Mouse (Mus musculus) cerebellum, postnatal 14 days (tissue): ENCODE measurements at regions not wholly inside any gene's neighbourhood (a gene's known extent, or its start where the extent isn't known, plus 50 kb on each side); places are given as distances from the start of the nearest gene placed in this dataset.

Experiments
- DNase-seq, 2 experiments: peaks; one replicate each; pipeline ENCODE4 v3.0.0; 2021; ENCODE audit warnings: mixed read lengths in 2 of 2

DNA sequence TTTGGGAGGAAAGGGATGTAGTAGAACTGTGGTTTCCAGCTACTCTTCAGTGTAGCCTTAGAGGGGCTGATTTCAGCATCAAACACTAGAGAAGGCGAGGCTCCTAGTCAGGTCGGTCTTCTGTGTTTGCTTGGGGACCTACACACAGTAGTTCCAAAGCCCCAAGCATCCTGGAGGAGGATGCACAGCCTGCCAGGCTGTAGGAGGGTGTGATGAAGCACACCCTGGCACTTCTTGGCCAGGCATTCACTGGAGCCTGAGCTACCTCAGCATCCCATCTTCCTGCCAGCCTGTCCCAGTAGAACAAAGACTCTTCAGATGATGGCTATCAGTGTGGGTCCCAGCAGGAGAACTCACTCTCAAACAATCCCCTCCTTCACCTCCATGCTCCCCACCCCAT lies 233.4 kb upstream of the Tbx18 start:
- DNase-seq = no peak

DNA sequence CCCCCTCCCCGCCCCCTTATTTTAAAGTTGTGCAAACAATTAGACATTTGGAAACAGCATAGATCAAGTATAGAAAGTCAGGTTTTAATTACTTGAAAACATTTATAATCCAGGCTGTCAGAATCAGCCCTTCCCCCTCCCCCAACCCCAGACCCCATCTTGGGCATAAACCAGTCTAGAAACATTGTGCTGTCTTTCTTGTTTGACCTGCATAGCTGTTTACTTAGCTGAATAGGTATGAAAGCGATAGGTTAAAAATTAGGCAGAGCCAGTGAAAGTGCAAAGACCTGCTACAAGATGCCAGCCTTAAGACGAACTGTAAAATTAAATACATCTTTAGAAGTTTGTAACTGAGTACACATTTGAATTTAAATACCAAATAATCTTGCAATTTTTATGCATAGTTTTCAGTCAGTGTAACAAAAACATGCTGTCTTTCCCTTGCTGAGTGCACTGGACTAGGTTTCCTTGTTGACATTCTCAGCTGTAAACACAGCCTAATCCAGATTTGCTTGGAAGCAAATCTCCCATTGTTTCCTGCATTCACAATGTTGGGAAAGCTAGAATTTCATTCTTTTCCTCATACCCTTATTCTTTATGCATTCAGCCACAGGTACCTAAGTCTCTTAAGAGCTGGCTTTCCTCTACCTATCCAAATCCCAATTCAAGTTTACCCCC lies 234.2 kb upstream of the Tbx18 start:
- DNase-seq = no peak

DNA sequence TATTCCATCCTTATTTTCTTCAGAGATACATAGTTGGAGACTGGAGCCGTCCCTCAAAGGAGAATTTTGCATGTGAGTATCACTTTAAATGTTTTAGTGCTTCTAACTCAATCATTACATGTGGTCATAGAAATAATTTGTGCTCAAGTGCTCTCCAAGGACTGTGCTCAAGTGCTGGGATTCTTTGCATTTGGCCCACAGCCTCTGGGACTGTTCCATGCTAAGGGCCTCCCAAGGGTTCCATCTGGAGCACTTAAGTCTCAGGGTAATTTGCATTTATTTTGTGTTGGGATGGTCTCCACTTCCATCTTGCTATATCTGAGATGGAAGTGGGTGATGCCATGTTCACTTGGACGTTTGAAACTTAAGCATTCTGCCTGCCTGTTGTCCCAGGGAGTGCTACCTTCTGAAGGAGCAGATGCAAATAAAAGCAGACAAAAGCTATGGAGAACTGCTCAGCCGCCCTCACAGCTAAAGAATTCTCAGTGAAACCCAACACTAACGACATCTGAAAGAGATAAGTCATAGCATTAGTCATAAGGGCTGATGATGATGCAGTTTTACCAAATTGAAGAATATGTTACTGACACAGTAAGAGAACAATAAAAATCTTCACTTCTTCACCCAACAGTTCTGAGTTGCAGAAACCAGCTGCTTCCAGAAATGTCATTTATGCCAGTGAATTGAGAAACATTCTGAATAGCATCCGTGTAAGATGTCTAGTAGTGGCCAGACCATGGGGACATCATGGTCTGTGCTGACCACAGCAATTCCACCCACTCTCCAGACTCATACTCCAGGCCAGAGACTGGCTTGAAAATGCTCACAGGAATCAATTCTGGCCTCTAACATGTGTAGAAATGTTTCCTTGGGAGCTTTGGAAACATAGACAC lies 237.4 kb upstream of the Tbx18 start:
- no peak for DNase-seq

DNA sequence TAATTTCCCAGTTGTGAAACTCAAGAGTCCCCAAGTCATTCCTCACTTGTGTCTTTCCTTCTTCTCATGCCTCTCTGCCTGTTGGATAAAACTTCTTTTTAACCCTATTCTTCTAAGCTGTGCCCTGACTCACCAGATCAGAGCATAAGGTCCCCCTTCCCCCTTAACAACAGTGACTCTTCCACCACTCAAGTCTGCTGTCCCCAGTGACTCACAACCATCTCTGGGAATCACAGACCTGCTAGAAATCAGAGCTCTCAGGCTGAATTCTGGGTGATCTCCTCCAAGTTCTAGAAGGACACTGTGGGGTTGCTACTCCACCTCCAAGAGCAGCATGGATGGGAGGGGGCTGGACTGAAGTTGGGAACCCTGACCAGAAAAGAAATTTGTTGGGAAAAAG lies 239.5 kb upstream of the Tbx18 start:
- no peak for DNase-seq

DNA sequence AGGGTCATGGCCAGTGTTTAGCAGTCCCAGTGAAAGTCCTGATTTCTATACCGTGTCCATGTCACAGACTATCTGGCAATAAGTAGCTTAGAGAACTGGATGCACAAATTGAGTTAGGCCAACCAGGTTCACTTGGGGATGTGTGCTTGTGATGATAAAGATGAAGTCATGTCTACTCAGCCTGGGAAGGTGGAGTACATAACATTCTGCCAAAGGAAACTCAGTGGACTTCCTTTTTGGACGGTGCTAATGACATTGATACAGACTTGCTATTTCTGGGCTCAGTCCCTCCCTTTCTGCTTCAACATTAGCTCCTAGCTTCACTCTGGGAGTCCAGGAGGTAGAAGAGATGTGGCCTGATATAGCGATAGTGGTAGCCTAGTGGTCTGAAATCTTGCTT lies 240.7 kb upstream of the Tbx18 start:
- DNase-seq = no peak

DNA sequence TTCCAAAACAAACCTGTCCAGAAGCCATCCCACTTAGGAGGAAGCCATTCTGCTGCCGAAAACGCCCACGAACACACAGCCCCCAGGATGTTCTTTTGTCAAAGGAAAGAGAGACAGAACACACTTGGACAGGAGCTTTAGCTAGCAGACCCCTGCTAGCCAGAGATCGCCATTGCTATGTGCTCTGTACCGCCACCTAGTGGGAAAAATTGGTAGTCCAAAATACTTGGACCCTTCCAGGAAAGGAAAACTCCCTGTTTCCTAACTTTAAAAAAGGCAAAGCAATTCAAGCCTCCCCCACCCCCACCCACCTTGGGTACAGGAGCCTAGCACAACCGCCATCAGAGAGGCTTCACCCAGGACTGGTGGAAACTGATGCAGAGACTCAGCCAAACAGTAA lies 242.5 kb upstream of the Tbx18 start:
- peak; percentile 7 to 31 for DNase-seq

DNA sequence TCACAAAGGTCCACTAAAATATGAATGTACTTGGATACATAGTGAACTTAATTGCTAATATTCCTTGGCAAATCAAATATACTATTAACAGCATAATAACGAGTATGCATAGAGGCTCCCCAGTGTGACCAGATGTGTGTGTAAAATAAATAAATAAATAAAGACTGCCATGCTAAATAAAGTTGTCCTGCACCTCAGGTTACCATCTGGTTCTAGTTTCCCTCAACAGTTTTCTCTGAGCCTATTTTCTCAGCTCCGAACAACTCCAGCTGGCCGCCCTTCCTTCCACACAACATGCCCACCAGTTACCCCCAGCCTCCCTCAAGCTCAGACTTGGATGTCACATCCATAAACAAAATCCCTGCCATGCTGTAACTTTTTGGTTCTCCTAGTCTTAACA lies 253.8 kb upstream of the Tbx18 start:
- DNase-seq = no peak

DNA sequence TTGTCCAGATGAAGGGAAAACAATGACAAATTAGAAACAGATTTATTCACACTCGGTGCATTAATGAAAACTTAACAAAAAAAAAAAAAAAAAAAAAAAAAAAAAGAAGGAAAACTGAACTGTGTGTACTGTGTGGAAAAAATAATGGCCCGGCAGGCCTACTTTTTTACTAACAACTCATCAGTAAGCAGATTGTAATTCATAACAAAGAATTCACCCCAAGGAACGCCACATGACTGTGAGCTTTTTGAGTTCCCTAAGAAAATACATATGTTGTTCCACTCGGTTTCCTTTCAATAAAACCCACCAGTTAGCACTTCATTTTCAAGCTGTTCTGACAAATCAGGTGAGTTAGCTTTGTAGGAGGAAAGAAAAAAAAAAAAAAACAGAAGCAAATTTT lies 254.4 kb upstream of the Tbx18 start:
- no peak for DNase-seq

DNA sequence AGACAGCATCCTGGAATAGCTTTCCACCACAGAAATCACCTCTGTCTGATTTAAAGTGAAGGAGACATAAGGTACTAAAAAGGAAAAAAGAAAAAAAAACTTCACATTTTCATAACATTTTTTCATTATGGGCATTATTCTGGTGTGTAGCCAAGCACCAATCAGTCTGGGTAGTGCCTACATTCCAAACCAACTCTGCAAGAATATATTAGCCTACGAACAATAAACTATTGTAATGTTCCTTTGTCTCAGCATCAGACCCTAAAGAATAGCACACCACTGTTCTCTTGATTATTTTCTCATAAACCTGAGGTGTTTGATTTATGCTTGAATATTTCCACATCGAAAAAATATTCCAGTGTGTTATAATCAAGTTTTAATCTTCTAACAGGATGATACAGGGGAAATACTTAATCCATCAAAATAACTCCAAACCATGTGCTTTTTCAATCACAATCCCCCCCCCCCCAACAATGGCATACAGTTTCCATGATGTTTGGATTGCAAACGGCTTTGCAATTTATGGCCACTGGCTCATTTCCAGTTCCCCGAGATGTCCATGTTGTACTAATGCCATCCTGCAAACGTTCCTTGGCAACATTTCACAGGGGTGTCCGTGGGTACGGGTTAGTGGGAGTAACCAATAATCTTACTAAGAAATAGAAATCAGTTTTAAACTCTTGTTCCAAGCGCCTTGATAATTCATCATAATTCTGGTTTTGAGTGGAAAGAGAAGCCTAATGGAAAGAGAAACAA lies 275.1 kb upstream of the Tbx18 start:
- DNase-seq = peak; percentile 24 to 51

DNA sequence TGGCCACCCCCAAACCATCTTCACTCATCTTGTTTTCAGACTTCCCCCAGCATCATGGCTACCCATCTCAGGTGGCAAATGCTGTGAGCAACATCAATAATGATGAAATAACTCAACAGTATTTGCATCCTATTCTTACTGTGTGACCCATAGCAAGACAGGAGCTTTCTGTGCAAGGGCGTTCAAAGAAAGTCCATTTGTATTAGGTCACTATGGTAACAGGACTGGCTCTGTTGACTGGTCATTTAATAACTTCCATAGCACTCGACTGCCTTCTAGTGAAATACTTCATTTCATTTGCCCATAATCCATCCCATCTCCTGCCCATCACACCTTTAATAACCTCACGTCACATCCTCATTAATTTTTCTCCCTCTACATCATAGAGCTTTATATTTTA lies 292.7 kb upstream of the Tbx18 start:
- no peak for DNase-seq

DNA sequence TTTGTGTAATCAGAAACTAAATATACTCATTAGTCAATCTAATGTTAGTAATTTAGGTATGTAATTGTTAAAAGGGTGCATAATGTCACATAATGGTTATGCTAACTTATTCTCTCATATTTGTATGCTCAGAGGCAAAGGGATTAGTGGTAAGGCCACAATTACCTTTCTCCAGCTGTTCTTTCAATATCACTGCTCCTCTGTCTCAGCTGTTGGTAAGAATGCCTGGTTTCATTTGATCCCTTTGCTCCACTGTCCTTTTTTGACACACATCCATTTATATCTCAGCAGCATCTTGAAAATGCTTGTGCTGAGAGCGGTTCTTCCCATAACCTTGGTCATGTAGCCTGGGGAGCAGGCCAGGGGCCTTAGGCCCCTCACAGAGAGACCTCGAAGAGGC lies 294.9 kb upstream of the Tbx18 start:
- no peak for DNase-seq

DNA sequence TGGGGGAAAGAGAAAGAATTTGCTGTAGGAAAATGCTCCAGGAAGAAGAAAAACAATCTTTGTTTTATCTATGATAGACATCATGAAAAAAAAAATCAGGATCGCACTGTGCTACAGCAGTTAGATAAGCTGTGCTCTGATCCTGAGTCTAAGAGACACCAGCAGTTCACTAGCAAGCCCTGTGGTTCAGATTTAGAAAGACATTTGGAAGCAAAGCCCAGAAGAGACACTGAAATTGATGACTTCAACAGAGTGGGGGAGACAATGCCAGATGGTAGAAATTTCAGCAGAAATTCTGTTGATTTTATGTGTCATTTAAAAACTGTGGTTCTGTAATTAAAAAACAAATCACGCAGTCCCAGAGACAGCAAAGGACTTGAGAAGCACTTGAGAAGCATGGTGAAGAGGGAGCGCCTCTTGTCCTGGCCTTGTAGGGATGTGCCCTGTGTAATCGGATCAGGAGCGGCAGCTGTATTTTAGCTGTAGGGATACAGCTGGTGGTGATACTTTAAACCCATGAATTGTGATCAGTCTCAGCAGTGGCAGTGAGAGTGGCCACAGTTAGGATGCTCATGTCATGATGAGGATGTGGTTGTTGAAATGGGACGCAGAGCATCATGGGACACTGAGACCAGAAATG lies 296.4 kb upstream of the Nt5e start:
- no peak for DNase-seq

DNA sequence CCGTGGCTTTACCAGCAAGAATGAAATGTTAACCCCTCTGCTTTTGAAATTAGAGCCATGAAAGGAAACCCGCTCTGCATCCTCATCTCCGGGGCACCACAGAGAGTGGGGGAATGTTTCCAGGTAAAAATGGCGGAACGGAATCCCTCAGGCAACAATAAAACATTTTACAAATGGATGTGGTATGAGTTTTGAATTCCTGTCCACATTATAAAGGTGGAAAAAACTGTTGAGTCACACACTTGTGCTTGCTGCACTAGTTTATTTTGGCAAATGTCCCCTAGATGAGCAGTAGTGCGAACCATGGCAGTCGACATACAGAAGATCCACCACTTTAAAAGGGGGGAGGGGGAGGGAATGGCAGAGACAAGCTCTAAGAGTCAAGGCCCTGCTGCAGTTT lies 289.4 kb upstream of the Nt5e start:
- DNase-seq = no peak

DNA sequence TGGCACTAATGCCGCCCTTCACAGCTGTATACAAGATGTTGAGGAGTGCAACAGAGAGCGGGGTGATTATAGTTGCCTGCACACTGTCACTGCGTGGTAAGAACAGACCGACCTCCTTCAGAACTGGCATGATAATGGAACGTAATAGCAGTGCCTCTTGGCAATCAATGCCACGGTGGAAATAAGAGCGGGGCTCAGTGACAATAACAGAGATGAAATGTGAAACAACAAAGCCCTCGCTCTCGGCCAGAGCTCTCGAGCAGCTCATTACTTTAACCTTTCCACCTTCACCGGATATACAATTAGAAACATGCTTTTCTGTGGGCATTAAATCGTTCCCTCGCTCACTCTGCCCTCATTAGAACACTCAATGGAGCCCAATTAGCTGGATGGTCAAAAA lies 277.7 kb upstream of the Nt5e start:
- no peak for DNase-seq

DNA sequence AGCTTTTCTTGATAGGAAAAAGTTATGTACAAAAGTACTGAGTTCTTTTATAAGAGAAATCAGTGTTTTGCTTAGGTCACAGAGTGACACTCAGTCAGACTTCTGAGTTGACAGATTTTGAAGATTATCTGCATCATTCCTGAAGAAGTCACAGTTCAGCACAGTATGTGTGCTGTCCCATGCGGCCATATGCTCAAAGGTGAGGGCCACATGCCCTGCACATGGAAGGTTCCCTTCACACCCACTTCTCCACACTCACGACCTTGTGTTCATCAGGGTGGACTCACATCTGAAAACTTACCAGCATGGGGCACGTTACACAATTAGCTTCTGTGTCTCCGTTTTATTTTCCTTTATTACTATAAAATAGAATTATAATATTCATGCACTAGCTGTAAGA lies 277.2 kb upstream of the Nt5e start:
- no peak for DNase-seq

DNA sequence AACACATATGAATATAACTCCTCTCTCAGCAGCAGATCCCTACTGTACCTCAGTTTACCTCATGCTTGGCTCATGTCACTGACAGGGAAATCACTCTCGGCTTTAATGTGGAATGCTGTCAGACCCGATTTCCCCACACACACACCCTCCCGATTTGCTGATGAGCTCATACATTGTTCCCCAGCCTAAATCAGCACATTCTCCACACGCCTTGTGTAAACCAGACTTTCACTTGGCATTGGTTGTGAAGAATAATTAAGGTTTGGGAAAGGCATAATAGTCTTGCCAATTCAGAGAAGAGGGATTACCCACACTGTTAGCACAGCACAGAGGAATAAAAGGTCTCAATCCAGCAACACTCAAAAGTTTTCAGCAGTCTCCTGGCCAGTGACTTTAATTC lies 268.4 kb upstream of the Nt5e start:
- DNase-seq = no peak

DNA sequence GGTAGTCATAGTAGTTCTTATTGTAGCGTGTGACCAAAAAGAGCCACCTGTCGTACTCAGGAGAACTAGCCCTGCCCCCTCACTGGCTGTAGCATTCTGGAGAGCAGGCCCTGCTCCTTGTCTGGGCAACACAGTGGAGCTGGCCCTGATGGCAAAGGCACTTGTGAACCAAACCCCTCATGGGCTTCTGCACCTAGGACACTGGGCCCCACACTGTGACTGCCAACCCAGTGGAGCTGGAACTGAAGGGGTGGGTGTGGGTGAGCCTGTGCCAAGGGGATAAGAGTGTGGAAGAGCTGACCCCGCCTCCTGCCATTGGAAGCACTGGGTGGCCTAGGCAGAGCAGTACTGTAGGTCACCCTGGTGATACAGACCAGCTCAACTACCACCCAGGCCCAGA lies 268.0 kb upstream of the Nt5e start:
- no peak for DNase-seq

DNA sequence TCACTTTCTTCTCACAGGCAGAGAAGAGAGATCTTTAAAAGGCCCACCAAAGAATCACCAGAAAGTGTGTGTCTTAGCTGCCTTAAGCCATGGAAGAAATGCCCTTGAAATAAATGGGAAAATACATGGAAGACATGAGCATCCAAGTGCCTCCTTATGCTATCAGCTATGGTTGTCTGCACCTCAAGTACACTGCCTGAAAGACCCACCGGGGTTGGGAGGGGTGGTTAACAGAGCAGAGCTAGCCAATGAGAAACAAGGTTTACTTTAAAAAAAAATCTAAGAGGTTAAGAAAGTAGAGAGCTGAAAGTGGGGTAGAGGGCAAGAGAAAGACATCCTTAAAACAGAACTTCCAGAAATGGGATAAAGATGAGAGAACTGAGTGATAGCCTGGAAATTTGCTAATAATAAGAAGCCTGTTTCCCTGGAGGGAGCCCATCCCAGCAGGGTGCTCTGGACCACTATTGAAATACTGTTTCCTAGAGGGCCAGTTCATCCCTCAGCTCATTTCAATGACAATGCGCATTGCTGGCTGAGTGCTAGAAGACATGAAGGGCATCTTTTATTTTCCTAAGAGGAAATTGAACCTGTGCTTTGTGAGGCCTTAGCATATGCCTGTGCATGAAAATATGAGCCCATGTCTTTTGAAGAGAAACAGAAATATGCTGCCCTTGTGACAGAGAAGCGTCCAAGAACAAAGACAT lies 262.9 kb upstream of the Nt5e start:
- no peak for DNase-seq

DNA sequence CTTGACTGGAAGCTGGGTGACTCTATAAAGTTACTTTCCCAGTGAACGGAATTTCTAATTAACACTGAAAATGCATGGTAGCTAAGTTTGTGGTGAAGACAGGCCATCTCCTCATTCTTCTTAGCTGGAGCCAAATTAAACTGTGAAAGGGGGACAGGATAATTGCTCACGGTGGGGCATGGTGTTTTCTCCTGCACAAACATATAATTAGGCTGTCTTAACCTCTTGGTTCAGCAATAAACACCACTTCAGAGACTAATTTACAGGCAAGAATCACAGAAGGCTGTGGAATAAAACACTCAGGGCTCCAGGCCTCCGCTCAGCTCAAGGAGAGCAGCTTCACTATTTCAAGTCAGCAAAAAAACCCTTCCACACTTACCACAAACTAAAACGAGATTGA lies 261.9 kb upstream of the Nt5e start:
- no peak for DNase-seq

DNA sequence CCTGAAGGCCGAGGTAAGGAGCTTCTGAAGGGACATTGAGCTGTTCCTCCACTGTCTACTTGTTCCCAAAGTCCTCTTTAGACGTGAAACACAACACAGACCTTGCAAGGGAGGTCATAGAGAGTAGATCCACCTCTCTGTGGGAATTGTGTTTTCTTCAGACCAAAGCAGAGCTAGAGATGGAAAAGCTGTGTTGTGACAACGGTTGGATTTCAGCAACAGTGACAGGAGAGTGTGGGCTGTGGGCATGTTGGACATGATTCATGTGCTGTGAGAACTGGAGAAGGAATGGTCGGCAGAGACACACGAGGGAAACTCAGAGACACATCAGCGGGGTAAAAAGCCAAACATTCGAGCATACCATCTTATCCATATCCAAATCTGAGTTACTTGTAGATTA lies 261.2 kb upstream of the Nt5e start:
- DNase-seq = no peak

DNA sequence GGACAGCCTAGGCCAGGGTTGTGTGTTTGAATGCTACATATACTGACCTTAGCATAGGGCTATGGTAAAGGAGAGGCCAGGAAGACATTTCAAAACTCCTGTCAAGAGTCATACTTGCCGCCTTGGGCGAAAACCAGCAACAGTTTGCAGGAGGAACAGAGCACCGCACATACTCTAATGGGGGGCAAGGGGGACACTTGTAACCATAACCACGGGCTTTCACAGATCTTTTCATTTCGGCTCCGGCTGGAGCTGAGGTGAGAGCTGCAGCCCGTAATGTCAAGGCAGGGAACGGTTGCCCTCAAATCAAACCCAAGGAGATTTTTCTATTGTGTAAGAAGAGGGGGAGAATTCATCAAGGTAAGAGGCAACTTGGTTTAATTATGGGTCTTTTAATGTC lies 258.7 kb upstream of the Nt5e start:
- DNase-seq = no peak

DNA sequence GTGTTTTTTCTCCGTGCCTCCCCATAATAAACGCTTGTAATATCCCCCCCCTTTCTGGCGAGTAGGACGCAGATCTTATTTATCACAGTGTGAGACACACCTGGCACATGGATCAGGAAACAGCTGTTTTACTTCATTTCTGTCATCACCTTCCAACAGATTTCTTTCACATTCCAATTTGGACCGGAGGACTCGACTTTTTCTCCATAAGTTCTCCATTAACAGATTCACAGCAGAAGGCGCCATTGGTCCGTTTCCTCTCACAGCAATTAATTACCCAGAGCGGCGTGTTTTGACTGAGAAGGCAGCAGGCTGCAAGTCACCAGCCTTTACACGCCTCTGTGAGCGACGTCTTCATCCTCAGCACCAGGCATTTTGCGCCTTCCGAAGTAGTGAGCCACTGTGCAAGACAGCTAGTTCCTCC lies 258.1 kb upstream of the Nt5e start:
- DNase-seq = peak; percentile 52 to 63

DNA sequence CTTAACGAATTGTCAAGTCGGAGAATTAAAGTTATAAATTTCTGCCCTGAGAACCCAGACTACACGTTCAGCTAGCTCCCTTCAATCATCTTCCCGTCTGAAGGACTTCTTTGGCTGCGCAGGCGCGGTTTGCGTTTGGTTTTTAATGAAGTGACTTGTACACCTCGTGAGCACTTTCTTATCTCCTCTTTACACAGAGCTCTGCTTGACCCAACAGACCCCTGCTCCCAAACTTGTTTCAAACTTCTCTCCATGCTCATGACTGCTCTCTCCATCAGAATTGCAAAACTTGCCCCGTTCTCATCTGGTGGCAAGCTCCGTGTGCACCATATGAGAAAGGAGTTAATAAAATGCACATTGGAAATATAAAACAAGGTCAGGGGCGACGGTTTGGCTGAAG lies 257.2 kb upstream of the Nt5e start:
- no peak for DNase-seq
